Mouse (Mus musculus) hindbrain, embryonic 13.5 days (tissue): Measurements from ENCODE around the gene Plekhg6. TPM values are rescaled to one million over a fixed set of nuclear protein-coding genes. Genes with fewer than 3 reads are reported as not detected.
A peak's percentile ranks its signal among the peaks of the same experiment; 100 is the strongest.

Source experiments
- ATAC-seq: fragments of 200-750 bp; cut with Nextera tagmentation; 2 replicates; pipeline ENCODE4 v1.8.0; 2017; ENCODE audit warnings: moderate TSS enrichment; ENCODE audit not compliant: low FRiP score
- H3K27ac ChIP-seq: fragments of 300-500 bp; sonication (generic); 2 replicates; pipeline ENCODE4 v1.5.1; 2015; ENCODE audit warnings: inconsistent platforms, mild to moderate bottlenecking, moderate library complexity
- H3K27me3 ChIP-seq: fragments of 300-500 bp; sonication (generic); 2 replicates; pipeline ENCODE4 v1.6.1; 2015; ENCODE audit warnings: mild to moderate bottlenecking, inconsistent platforms
- H3K36me3 ChIP-seq: fragments of 300-500 bp; sonication (generic); 2 replicates; pipeline ENCODE4 v1.6.1; 2015; ENCODE audit warnings: mild to moderate bottlenecking, inconsistent platforms
- H3K4me1 ChIP-seq: fragments of 300-500 bp; sonication (generic); replicated peaks from 2 replicates; pipeline ENCODE4 v1.6.1; 2015; ENCODE audit warnings: inconsistent platforms
- H3K4me2 ChIP-seq: fragments of 300-500 bp; sonication (generic); 2 replicates; pipeline ENCODE4 v1.6.1; 2015; ENCODE audit warnings: inconsistent platforms, mild to moderate bottlenecking, moderate library complexity
- H3K4me3 ChIP-seq: fragments of 300-500 bp; sonication (generic); 2 replicates; pipeline ENCODE4 v1.5.1; 2015; ENCODE audit warnings: mild to moderate bottlenecking, inconsistent platforms
- H3K9ac ChIP-seq: fragments of 300-500 bp; sonication (generic); 2 replicates; pipeline ENCODE4 v1.6.1; 2015; ENCODE audit warnings: mild to moderate bottlenecking, inconsistent platforms
- H3K9me3 ChIP-seq: fragments of 300-500 bp; sonication (generic); 2 replicates; pipeline ENCODE4 v1.6.1; 2016; ENCODE audit warnings: inconsistent platforms
- WGBS: fragments of 180-500 bp; shearing (Covaris S2); methylation state at CpG from one replicate; pipeline ENCODE4 v1.1.7; 2015; 5-methylcytosine and 5-hydroxymethylcytosine counted together
- polyA plus RNA-seq: library from polyadenylated mRNA; unstranded; fragments of >200 nt; fragmentation: Nextera tagmentation; extraction: Ambion mirVana; gene quantifications from 2 replicates; pipeline ENCODE4 v1.2.1, GENCODE M21; 2015

Plekhg6 gene
- polyA plus RNA-seq, 1 experiment from 2014 or later, result 0.12 TPM

GRCm38 (mm10) chr6:125359999-125360398 lies 20.6 kb downstream of the Plekhg6 start:
- H3K4me3 ChIP-seq, result no peak overlapping the region
- H3K36me3 ChIP-seq, result no peaks in the 10 kb centered on the region; the same call in 1 of the 2 replicates
- H3K4me2 ChIP-seq, result no peak overlapping the region
- H3K9ac ChIP-seq, result no peak overlapping the region
- H3K9me3 ChIP-seq, result no peaks in the 10 kb centered on the region
- H3K27me3 ChIP-seq, result peaks cover 56% of the 10 kb centered on the region
- no peak overlapping the region for H3K27ac ChIP-seq
- peaks cover 31% of the 10 kb centered on the region for H3K4me1 ChIP-seq
- 56% methylated on average over 9 of the region's 9 CpGs for WGBS
- no peak for ATAC-seq

DNA sequence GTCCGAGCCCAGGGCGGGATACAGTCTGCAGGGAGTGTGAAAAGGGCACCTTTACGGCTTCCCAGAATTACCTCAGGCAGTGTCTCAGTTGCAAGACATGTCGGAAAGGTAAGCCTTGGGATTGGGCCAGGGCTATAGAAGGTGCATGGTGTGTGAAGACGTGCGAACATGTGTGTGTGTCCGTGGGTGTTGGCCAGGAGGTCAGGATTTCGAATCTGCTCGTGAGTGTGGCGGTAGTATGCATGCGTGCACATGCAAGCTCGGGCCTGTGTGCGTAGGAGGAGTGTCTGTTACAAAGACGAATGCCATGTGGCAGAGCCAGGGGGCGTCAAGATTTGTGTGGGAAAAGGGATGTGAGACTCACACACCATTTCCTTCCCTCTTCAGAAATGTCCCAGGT lies 23.3 kb downstream of the Plekhg6 start:
- Histone ChIP-seq H3K36me3 (no peaks in the 10 kb centered on the region; the same call in 1 of the 2 replicates), H3K27me3 (peaks cover 35% of the 10 kb centered on the region), H3K9ac (no peak overlapping the region), H3K4me3 (no peak overlapping the region), H3K4me1 (peaks cover 34% of the 10 kb centered on the region), H3K9me3 (no peaks in the 10 kb centered on the region), H3K4me2 (no peak overlapping the region), H3K27ac (no peak overlapping the region)
- ATAC-seq, result no peak
- WGBS, result 94% methylated on average over 15 of the region's 15 CpGs

DNA sequence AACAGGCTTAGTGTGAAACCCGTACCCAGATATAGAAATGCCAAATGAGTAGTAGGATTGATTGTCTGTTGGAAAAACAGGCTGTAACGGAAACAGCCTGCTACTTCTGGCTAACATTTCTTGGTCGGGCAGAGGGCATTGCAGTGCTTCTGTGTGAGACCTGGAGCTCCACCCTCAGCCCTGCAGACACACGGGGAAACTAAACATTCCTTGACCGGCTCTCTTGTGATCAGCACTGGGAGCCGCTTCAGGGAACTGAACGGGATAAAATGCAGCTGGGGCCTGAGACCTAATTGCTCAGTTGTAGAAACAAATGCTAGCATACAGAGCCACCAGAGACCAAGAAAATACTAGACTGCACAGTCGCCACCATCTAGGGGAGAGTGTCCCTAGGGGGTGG lies 24.3 kb downstream of the Plekhg6 start:
- ATAC-seq, result no peak
- Histone ChIP-seq H3K4me3 (no peak overlapping the region), H3K36me3 (no peaks in the 10 kb centered on the region; the same call in 1 of the 2 replicates), H3K4me2 (no peak overlapping the region), H3K27ac (no peak overlapping the region), H3K9me3 (no peaks in the 10 kb centered on the region), H3K9ac (no peak overlapping the region), H3K4me1 (peaks cover 26% of the 10 kb centered on the region), H3K27me3 (peaks cover 24% of the 10 kb centered on the region)
- WGBS, result 39% methylated on average over 8 of the region's 8 CpGs

DNA sequence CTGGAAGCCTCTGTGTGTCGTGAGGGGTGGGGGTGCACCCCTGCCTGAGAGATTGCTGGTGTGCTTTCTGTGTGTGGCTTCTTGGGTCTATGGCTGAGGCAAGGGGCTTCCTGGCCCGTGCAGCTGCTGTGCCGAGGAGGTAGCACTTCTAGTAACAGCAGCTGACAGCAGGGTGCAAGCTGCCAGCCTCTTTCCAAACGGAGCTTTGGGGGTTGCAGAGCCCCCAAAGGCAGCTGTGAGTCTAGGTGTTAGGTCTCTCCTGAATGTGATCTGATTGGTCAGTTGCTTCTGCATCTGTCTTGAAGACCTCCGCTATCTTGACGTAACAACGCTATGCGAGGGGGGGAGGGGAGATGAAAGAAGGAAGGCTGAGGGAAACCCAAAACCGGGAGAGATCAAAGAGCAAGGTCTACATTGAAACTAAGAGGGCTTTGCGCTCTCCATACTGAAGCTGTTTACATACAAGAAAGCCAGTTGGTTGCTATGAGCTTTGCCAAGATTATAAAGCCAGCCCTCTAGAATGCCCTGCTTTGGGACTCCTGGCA lies 25.3 kb downstream of the Plekhg6 start:
- 6% methylated on average over 10 of the region's 10 CpGs for WGBS
- peaks cover 15% of the 10 kb centered on the region for H3K27me3 ChIP-seq
- H3K9me3 ChIP-seq, result no peaks in the 10 kb centered on the region
- peaks cover 29% of the 10 kb centered on the region for H3K4me1 ChIP-seq
- peak overlapping the region; percentile 37 for H3K4me2 ChIP-seq
- no peak for ATAC-seq
- no peaks in the 10 kb centered on the region; the same call in 1 of the 2 replicates for H3K36me3 ChIP-seq
- H3K9ac ChIP-seq, result no peak overlapping the region
- peak overlapping the region; percentile 60; the same call in 1 of the 2 replicates for H3K27ac ChIP-seq
- no peak overlapping the region; the same call in 1 of the 2 replicates for H3K4me3 ChIP-seq

- Histone ChIP-seq H3K36me3 (no peaks in the 10 kb centered on the region; the same call in 1 of the 2 replicates), H3K27me3 (peaks cover 15% of the 10 kb centered on the region), H3K9me3 (no peaks in the 10 kb centered on the region), H3K27ac (peak overlapping the region; percentile 60), H3K4me3 (no peak overlapping the region; the same call in 1 of the 2 replicates), H3K4me2 (peak overlapping the region; percentile 37), H3K4me1 (peaks cover 36% of the 10 kb centered on the region), H3K9ac (0 out of 2 replicates have a peak overlapping the region, but pooled peaks have one; percentile 10)
- ATAC-seq, result no peak
- WGBS, result 12% methylated on average over 14 of the region's 14 CpGs
These were observed 26.0 kb downstream of the Plekhg6 start for GRCm38 (mm10) chr6:125354352-125355151.

DNA sequence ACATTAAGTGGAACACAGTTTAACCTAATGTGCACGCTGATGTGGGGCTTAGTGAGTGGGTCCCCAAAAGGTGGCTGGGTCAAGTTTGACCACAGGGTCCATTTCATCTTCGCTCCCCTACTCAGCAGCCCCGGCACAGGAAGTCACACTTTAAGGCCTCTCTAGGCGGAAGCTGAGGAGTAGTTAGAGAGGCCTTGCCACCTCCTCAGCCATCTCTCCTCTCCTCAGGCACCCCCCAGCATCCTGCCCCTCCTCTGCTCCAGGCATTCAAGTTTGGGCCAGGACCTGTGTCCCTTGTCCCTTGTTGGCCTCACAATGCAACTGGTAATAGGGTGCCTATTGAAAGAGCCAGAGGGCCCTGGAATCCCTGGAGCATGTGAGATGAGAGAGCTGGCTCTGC lies 26.9 kb downstream of the Plekhg6 start:
- no peak for ATAC-seq
- Histone ChIP-seq H3K27me3 (peaks cover 19% of the 10 kb centered on the region), H3K27ac (no peak overlapping the region; the same call in 1 of the 2 replicates), H3K9me3 (no peaks in the 10 kb centered on the region), H3K9ac (no peak overlapping the region), H3K4me1 (peaks cover 45% of the 10 kb centered on the region), H3K4me2 (no peak overlapping the region), H3K4me3 (no peak overlapping the region), H3K36me3 (no peaks in the 10 kb centered on the region; the same call in 1 of the 2 replicates)
- WGBS, result 90% methylated on average over 4 of the region's 4 CpGs

DNA sequence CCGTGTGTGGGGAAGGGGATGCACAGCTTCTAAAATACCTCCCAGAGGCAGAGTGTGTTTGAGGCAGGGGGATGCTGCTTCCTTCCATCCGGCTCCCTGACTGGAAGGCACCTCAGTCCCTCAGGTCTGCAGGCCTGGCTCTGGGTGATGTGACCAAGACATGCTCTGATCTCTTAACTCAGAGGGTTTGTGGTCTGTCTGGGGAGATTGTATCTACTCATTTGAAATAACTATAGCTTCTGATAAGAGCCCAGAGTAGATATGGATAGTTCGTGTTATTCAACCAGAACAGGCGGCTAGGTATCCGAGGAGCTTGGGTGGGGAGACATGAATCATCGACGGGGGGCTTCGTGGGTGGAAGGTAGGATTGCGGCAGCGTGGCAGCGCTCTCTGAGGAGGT lies 27.4 kb downstream of the Plekhg6 start:
- Histone ChIP-seq H3K36me3 (no peaks in the 10 kb centered on the region; the same call in 1 of the 2 replicates), H3K27ac (no peak overlapping the region), H3K4me3 (no peak overlapping the region), H3K27me3 (peaks cover 23% of the 10 kb centered on the region), H3K9ac (no peak overlapping the region), H3K4me2 (no peak overlapping the region), H3K4me1 (peaks cover 45% of the 10 kb centered on the region), H3K9me3 (no peaks in the 10 kb centered on the region)
- no peak for ATAC-seq
- WGBS, result 87% methylated on average over 11 of the region's 11 CpGs

GRCm38 (mm10) chr6:125352811-125353210 lies 27.8 kb downstream of the Plekhg6 start:
- H3K4me3 ChIP-seq, result no peak overlapping the region
- WGBS, result 65% methylated on average over 4 of the region's 4 CpGs
- H3K27ac ChIP-seq, result no peak overlapping the region
- H3K9me3 ChIP-seq, result no peaks in the 10 kb centered on the region
- no peak overlapping the region for H3K9ac ChIP-seq
- H3K27me3 ChIP-seq, result peaks cover 26% of the 10 kb centered on the region
- H3K4me1 ChIP-seq, result peaks cover 45% of the 10 kb centered on the region
- no peak for ATAC-seq
- no peak overlapping the region for H3K4me2 ChIP-seq
- H3K36me3 ChIP-seq, result no peaks in the 10 kb centered on the region

- no peaks in the 10 kb centered on the region for H3K9me3 ChIP-seq
- 76% methylated on average over 5 of the region's 5 CpGs for WGBS
- H3K9ac ChIP-seq, result no peak overlapping the region
- H3K4me1 ChIP-seq, result peaks cover 45% of the 10 kb centered on the region
- no peak for ATAC-seq
- no peaks in the 10 kb centered on the region for H3K36me3 ChIP-seq
- H3K27ac ChIP-seq, result no peak overlapping the region
- peaks cover 26% of the 10 kb centered on the region for H3K27me3 ChIP-seq
- no peak overlapping the region for H3K4me3 ChIP-seq
- H3K4me2 ChIP-seq, result no peak overlapping the region
These were observed 28.6 kb downstream of the Plekhg6 start for GRCm38 (mm10) chr6:125352046-125352384.

- H3K4me2 ChIP-seq, result no peak overlapping the region
- WGBS, result 74% methylated on average over 8 of the region's 8 CpGs
- no peak overlapping the region for H3K27ac ChIP-seq
- H3K9me3 ChIP-seq, result no peaks in the 10 kb centered on the region
- no peak overlapping the region for H3K4me3 ChIP-seq
- peaks cover 26% of the 10 kb centered on the region for H3K27me3 ChIP-seq
- peaks cover 45% of the 10 kb centered on the region for H3K4me1 ChIP-seq
- no peak for ATAC-seq
- no peaks in the 10 kb centered on the region for H3K36me3 ChIP-seq
- no peak overlapping the region for H3K9ac ChIP-seq
These were observed 29.1 kb downstream of the Plekhg6 start for GRCm38 (mm10) chr6:125351368-125352045.

GRCm38 (mm10) chr6:125350995-125351324 lies 29.6 kb downstream of the Plekhg6 start:
- H3K4me3 ChIP-seq, result peak overlapping the region; percentile 41
- no peak overlapping the region for H3K9ac ChIP-seq
- no peaks in the 10 kb centered on the region for H3K36me3 ChIP-seq
- H3K27me3 ChIP-seq, result peaks cover 23% of the 10 kb centered on the region
- no peaks in the 10 kb centered on the region for H3K9me3 ChIP-seq
- H3K4me1 ChIP-seq, result peaks cover 45% of the 10 kb centered on the region
- no peak for ATAC-seq
- WGBS, result 92% methylated on average over 2 of the region's 2 CpGs
- peak overlapping the region; percentile 63 for H3K4me2 ChIP-seq
- H3K27ac ChIP-seq, result no peak overlapping the region

- Histone ChIP-seq H3K36me3 (no peaks in the 10 kb centered on the region), H3K27ac (peak overlapping the region; percentile 55; the same call in 1 of the 2 replicates), H3K9me3 (no peaks in the 10 kb centered on the region), H3K27me3 (peaks cover 23% of the 10 kb centered on the region), H3K4me1 (peaks cover 41% of the 10 kb centered on the region), H3K4me3 (peak overlapping the region; percentile 41), H3K4me2 (peak overlapping the region; percentile 63), H3K9ac (peak overlapping the region; percentile 72)
- WGBS, result 8% methylated on average over 20 of the region's 20 CpGs
- ATAC-seq, result peak; percentile 2; the same call in 1 of the 2 replicates
These were observed 30.2 kb downstream of the Plekhg6 start for GRCm38 (mm10) chr6:125350231-125350994.
